ENCODE assay signal across 8 mouse cellular contexts in genomic region chr7:111122084-111122530, GRCm38 (mm10). TPM values are rescaled to one million over a fixed set of nuclear protein-coding genes. Genes with fewer than 3 reads are reported as not detected.
DNase-seq lines count a peak whose midpoint lies in the region; ATAC-seq and TF ChIP-seq lines count a peak whose summit lies in the region.

No protein-coding gene starts in this region.

- WGBS in forebrain, postnatal 0 days, result under 1% methylated on average over 34 of the region's 34 CpGs
- WGBS in hindbrain, postnatal 0 days, result 1% methylated on average over 34 of the region's 34 CpGs
- WGBS in midbrain, embryonic 14.5 days, result under 1% methylated on average over 34 of the region's 34 CpGs

- peaks cover 8% of the 10 kb centered on the region; the same call in 1 of the 2 replicates for H3K4me1 ChIP-seq in forebrain, postnatal 0 days (ENCODE audit: insufficient read depth)
- peaks cover 9% of the 10 kb centered on the region; the same call in 1 of the 2 replicates for H3K4me1 ChIP-seq in hindbrain, postnatal 0 days (ENCODE audit: insufficient read depth, low read length)
- H3K4me1 ChIP-seq in midbrain, embryonic 14.5 days (ENCODE audit: control insufficient read depth, insufficient read depth, low read length), result peaks cover 5% of the 10 kb centered on the region; the same call in 1 of the 2 replicates

- H3K36me3 ChIP-seq in forebrain, postnatal 0 days (ENCODE audit: insufficient read depth), result no peaks in the 10 kb centered on the region
- H3K36me3 ChIP-seq in hindbrain, postnatal 0 days (ENCODE audit: insufficient read depth, low read length), result no peaks in the 10 kb centered on the region
- 0 out of 2 replicates have a peak, but pooled peaks cover 3% of the 10 kb centered on the region for H3K36me3 ChIP-seq in midbrain, embryonic 14.5 days (ENCODE audit: control insufficient read depth, insufficient read depth, low read length)

- ATAC-seq in forebrain, postnatal 0 days, result peak; percentile 78
- peak; percentile 93 for ATAC-seq in hindbrain, postnatal 0 days
- ATAC-seq in midbrain, embryonic 14.5 days (ENCODE audit: low FRiP score, low TSS enrichment), result peak; percentile 85

- no peaks in the 10 kb centered on the region for H3K9me3 ChIP-seq in forebrain, postnatal 0 days (ENCODE audit: low read length)
- no peaks in the 10 kb centered on the region for H3K9me3 ChIP-seq in hindbrain, postnatal 0 days (ENCODE audit: low read length)
- H3K9me3 ChIP-seq in midbrain, embryonic 14.5 days (ENCODE audit: control insufficient read depth, low read length), result no peaks in the 10 kb centered on the region

- peak overlapping the region; percentile 99 for H3K27ac ChIP-seq in forebrain, postnatal 0 days (ENCODE audit: low read depth, low read length)
- H3K27ac ChIP-seq in hindbrain, postnatal 0 days, result peak overlapping the region; percentile 100
- H3K27ac ChIP-seq in midbrain, embryonic 14.5 days (replicated peaks; ENCODE audit: low read depth, low read length), result peak overlapping the region; percentile 99

- peak; percentile 65 to 67 for DNase-seq in spleen, postnatal 36 days (ENCODE audit: low spot score in 2 of 2)
- DNase-seq in spleen, adult 18-20 months, result no peak
- DNase-seq in c-Kit-positive CD71-negative TER-119-negative erythroid progenitor cells, embryonic 14.5 days (ENCODE audit: low read depth), result peak; percentile 30
- no peak for DNase-seq in forebrain, postnatal 0 days
- DNase-seq in hindbrain, postnatal 0 days (ENCODE audit: low spot score), result peak; percentile 77
- peak; percentile 83 for DNase-seq in liver
- no peak for DNase-seq in midbrain, embryonic 14.5 days
- no peak for DNase-seq in spleen, adult 12 weeks (ENCODE audit: low spot score)

- H3K9ac ChIP-seq in forebrain, postnatal 0 days, result peak overlapping the region; percentile 92
- H3K9ac ChIP-seq in hindbrain, postnatal 0 days (replicated peaks; ENCODE audit: low read length), result peak overlapping the region; percentile 87
- peak overlapping the region; percentile 84 for H3K9ac ChIP-seq in midbrain, embryonic 14.5 days (replicated peaks; ENCODE audit: low read length)

- H3K27me3 ChIP-seq in forebrain, postnatal 0 days (ENCODE audit: insufficient read depth, low read length), result no peaks in the 10 kb centered on the region
- H3K27me3 ChIP-seq in hindbrain, postnatal 0 days (ENCODE audit: insufficient read depth, low read length), result no peaks in the 10 kb centered on the region
- no peaks in the 10 kb centered on the region for H3K27me3 ChIP-seq in midbrain, embryonic 14.5 days (ENCODE audit: control insufficient read depth, insufficient read depth, low read length)

- peak; percentile 18; the same call in 1 of the 2 replicates for TF ChIP-seq CTCF in forebrain, postnatal 0 days (IDR thresholded peaks at IDR 0.05; ENCODE audit: low read depth)
- no peak; the same call in 1 of the 2 replicates for TF ChIP-seq CTCF in hindbrain, postnatal 0 days (IDR thresholded peaks at IDR 0.05; ENCODE audit: low read depth)

- H3K4me2 ChIP-seq in forebrain, postnatal 0 days (ENCODE audit: low read depth), result peak overlapping the region; percentile 72
- peak overlapping the region; percentile 86 for H3K4me2 ChIP-seq in hindbrain, postnatal 0 days (ENCODE audit: low read depth, low read length)
- peak overlapping the region; percentile 86 for H3K4me2 ChIP-seq in midbrain, embryonic 14.5 days (ENCODE audit: low read length)

- peak overlapping the region; percentile 50 for H3K4me3 ChIP-seq in forebrain, postnatal 0 days (ENCODE audit: low read depth, low read length)
- peak overlapping the region; percentile 62 for H3K4me3 ChIP-seq in hindbrain, postnatal 0 days (ENCODE audit: low read length)
- peak overlapping the region; percentile 57 for H3K4me3 ChIP-seq in midbrain, embryonic 14.5 days (replicated peaks; ENCODE audit: low read depth, low read length)

RNA-seq across cellular contexts. Expression of gene Eif4g2, which starts 39.3 kb away (rescaled TPM):
- total RNA-seq in forebrain, postnatal 0 days (2014; rRNA removed), result 576 and 580 TPM in 2 replicates
- 912 and 916 TPM in 2 replicates for polyA plus RNA-seq in forebrain, postnatal 0 days (2015; fragmentation: Nextera tagmentation; extraction: Ambion mirVana)
- 322 and 354 TPM in 2 replicates for total RNA-seq in hindbrain, postnatal 0 days (2014; rRNA removed)
- polyA plus RNA-seq in hindbrain, postnatal 0 days (2015; fragmentation: Nextera tagmentation; extraction: Ambion mirVana), result 706 and 761 TPM in 2 replicates
- polyA plus RNA-seq in midbrain, embryonic 14.5 days (2014; fragmentation: Nextera tagmentation; extraction: Ambion mirVana), result 906 and 1,582 TPM in 2 replicates

Comparison
In these comparisons a context has a peak if more than half of its experiments do, and no peak if none do; other contexts are left out.
1. DNase-seq: peak in spleen, postnatal 36 days (2 of 2), c-Kit-positive CD71-negative TER-119-negative erythroid progenitor cells, embryonic 14.5 days (single experiment), hindbrain, postnatal 0 days (single experiment) and liver (single experiment); none in spleen, adult 18-20 months (0 of 2), forebrain, postnatal 0 days (single experiment), midbrain, embryonic 14.5 days (single experiment) and spleen, adult 12 weeks (single experiment).
2. Peak in every context shown above with its lines, with median percentiles within 50 percentile points of each other: ATAC-seq, H3K27ac ChIP-seq, H3K4me2 ChIP-seq, H3K4me3 ChIP-seq and H3K9ac ChIP-seq.